Mouse (Mus musculus) gastrocnemius, postnatal 14 days (tissue): ENCODE data around the gene Tmem156. TPM values are rescaled to one million over a fixed set of nuclear protein-coding genes. Genes with fewer than 3 reads are reported as not detected.

Experiments
- DNase-seq: peaks from one replicate; pipeline ENCODE4 v3.0.0; 2021; ENCODE audit warnings: mixed read lengths
- intact Hi-C: fragments of 180-260 bp; cut with DNase I; formaldehyde crosslinking; loops from one replicate; pipeline ENCODE4 v1.15.1; 2025; ENCODE audit warnings: low total_unique reads
- total RNA-seq, 2 experiments: library from RNA; stranded (reverse); gene quantifications; 2 replicates each; pipeline ENCODE4 v1.2.3; 2021

Tmem156 gene
- total RNA-seq, 2 experiments from 2014 or later = not detected

DNA sequence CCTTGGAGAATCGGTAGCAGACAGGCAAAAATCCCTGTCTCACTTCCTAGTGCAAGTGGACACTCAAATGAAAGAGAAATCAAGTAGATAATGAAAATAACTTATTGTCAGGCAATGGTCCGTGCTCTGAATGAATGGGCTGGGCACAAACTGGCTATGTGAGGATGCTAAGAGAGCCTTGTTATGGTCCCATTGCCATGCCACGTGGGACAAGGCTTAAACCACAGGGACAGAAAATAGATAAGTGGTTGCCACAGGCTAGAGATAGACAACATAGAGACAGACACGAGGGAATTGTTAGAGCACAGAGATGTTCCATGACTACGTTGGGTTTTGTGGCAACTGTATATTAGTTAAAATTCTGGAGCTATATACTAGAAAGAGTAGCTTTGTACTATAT, 9.3 kb upstream of the Tmem156 start:
- DNase-seq = no peak
- intact Hi-C loops = no loop called here

DNA sequence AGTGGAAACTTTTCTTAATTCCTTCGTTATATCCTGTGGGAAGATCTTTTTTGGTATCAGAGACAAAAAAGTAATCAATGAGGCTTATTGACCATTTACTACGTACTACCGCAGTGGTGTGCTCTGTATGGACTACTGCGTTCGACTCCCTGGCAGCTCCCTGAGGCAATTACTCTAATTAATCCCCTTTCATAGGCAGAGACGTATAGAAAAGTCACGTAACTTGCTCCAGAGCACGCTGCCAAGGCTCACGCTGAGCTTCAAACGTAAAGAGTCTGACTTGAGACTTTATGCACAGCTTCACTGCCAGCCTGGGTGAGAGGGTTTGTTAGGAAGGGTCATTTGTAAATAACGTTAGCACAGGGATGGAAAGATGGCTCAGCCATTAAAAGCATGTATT, 8.1 kb upstream of the Tmem156 start:
- no peak for DNase-seq
- intact Hi-C loops = no loop called here

DNA sequence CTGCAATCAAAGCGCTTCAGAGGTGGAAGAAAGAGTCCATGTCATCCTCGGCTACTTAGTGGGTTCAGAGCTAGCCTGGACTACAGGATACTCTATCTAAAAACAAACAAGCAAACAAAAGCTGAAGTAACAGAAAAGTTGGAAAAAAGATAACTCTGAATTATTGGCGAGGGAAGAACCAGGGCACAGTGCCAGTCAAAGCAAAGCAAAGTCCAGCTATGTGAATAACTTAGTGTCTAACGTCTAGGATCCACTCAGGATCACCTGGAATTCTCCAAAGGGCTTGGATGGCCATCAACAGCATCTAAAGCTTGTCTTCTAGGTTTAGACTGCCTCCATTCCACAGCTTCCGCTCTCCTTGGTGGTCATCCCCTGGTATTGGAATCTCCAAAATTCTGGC, 5.5 kb upstream of the Tmem156 start:
- no peak for DNase-seq

DNA sequence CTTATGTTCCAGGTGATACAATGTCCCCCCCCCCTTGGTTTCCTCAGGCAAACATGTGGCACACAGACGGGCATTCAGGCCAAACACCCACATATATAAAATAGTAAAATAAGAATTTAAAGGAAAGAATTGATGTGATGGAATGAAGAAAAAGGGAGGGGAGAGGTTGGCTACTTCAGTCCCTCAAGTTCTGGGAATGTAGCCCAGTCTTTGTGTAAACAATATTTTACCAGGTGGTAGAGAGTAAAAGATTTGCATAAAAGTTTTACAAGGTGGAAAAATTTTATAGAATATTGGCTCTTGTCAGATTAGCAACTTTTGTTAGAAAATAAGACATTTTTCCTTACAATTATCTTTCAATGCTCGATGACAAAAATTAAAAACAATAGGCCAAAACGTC, 4.9 kb upstream of the Tmem156 start:
- no peak for DNase-seq
- intact Hi-C loops = no loop called here

More for the DNA sequence above, 5.5 kb upstream of the Tmem156 start:
- intact Hi-C loops = no loop called here

DNA sequence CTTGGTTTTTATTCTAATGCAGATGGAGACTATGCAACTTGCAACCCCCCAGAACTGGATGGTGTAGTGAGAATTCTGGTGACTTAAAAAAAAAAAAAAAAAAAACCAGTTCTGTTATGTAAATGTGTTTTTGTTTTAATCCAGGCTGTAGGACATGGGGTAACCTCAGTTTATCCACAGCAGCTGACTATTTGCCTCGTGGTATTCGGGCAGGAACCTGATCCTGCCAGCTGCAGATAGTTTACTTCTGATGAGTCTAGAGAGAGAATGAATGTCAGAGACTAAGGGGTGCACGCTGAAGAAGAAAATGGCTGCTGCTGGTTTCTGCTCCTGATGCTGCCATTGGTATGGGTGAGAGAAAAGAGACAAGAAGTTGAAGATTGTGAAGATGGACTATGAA, 4.2 kb upstream of the Tmem156 start:
- intact Hi-C loops = no loop called here
- DNase-seq = no peak

DNA sequence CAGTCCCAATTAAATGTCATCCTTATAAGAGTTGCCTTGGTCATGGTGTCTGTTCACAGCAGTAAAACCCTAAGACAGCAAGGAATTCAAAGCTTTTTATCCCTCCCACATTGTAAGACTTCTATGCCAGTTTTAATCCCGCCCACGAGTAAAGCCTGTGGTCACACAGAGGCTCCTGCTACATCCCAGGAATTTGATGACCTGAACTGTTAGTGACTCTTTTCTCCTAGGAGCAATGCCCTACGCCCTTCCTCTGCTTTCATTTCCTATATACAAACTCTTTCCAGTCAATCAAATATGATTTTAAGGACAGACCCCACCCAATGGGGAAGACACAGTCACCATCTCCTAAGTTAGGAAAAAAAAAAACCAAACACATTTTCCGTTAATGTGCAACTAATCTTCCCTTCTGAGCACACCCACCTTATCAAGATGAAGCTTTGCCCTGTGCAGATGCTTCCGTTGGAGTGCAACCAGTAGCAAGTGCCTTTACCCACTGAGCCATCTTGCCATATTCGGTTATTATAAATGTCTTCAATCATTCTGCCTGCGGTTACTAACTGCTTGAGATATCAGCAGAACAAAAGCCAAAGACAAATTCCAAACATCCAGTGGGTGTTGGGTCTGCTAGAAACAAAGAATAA, 3.1 kb upstream of the Tmem156 start:
- intact Hi-C loops = no loop called here
- no peak for DNase-seq

DNA sequence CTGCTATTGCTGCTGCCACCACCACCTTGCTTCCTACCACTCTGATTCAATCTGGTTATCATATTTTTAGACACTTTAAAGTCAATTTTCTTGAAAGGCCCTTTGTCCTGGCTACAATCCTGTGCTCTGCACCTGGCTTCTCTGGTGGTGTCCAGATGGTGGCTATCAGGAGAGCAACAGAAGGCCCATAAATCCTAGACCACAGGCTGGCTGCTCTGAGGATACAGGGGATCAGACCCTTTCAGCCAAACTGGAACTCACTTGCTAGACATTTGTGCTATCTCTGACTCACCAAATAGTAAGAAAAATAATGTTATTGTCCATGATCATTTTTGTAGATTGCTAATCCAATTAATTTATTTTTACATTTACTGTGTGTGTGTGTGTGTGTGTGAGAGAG, 1.8 kb upstream of the Tmem156 start:
- no peak for DNase-seq
- intact Hi-C loops = no loop called here

DNA sequence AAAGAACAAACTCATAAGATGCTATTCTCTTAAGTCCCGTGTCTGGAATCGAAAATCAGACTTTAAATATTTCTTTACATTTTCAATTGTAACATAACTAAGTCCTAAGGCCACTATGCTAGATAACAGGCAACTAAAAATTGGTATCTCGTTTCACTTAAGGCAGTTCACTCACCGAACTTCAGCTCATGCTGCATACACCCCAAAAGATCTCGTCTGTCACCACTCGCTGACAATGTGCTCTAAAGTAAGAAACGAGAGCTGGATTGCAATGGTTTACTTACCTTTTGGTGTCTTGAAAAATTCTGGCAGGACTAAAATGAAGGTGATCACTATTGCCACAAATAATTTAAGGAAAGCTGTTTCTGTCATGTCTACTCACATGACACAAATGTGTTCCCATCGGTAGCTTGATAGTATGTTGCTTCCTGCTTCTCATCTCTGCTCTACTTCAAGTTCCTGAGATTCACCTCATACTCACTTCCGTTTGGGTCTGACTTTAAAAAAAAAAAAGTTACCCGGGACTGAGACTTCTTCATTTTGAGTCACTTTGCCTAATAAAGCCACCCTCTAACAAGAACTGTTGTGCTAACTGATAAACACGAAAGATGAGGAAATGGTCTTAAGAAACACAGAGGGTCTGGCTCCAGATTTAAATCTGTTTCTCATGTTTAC, 611 bp downstream of the Tmem156 start:
- intact Hi-C loops = no loop called here
- no peak for DNase-seq

DNA sequence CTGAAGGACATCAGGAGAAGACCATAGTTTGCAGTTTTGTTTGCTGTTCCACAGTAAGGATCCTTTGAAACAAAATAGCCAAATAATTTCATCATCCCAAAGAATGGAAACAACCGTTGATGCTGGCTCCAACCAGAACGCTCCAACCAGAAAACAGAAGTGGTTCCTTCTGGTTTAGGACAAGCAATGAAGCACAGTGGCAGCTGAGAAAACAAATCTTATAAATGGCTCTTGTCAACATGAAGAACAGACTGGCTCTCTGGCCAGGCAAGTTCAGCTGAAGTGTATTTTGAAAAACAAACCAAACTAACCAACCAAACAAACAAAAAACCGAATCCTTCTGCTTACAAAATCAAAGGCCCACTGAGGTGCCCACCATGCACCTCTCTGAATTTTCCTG, 2.2 kb downstream of the Tmem156 start:
- no peak for DNase-seq
- intact Hi-C loops = no loop called here

DNA sequence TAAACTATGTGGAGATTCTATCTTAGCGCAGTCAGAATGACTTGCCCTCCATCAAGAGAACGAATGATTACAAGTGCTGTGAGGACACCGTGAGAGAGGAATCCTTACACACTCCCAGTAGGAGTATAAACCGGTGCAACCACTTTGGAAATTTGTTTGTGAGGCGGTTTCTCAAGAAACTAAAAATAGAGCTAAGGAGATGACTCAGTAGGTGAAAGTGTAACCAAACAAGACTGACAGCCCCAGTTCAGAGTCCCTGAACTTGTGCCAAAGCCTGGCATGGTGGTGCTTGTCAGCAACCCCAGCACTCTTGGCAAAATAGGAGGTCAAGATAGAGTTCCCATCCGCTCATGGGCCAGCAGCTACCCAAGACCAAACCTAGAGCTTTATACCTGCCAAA, 5.4 kb downstream of the Tmem156 start:
- peak; percentile 79 for DNase-seq
- intact Hi-C loops = no loop called here

DNA sequence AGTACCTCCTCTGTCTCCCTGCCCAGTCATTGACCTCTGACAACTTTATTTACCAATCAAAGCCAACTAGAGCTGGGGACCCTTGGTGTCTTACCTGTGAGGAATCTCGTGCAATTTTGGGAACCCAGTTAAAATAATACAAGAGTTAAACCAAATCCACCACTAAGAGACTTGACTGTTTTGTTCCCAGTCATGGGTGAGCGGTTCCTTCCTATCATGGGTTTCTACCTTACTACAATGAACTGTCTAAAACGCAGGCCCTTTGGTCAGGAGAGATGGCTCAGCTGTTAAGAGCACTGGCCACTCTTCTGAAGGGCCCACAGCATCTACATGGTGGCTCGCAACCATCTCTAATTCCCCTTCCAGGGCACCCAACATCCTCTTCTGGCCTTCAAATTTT, 10.1 kb downstream of the Tmem156 start:
- no peak for DNase-seq
- intact Hi-C loops = no loop called here

DNA sequence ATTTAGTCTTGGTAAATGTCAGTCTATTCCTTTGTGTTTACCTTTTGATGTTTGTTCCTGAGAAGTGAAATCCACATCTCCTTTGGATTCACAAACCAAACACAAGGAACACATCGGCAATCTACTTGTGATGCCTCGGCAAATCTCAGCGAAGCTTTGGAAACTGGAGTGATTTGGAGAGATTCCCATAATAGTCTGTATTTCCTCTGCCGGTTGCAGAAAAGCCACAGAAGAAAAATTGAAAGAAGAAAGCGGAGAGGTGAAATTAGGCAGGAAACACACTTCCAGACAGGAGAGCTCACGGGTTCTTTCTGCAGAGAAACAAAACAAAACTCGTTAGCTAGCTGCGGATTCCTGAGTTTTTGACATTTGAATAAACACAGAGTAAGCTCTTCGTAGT, 12.1 kb downstream of the Tmem156 start:
- intact Hi-C loops = loop anchor here (10.0 kb wide), 1 partner anchor 125 kb away; no protein-coding TSS in a partner anchor
- DNase-seq = no peak

DNA sequence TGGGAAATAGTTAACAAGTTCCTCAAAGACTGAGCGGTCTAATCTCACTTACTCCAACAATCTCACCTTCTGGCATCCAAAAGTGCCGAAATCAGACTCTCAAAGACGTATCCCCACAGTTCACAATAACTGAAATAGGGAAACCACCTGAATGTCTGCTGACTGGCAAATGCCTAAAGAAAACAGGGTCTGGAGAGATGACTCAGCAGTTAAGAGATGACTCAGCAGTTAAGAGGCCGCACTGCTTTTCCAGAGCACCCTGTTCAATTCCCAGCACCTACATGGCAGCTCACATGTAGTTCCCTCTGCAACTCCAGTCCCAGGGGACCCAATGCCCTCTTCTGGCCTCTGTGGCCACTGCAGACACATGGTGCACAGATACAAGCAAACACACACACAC, 13.9 kb downstream of the Tmem156 start:
- no peak for DNase-seq
- intact Hi-C loops = loop anchor here (10.0 kb wide), 1 partner anchor 127 kb away; no protein-coding TSS in a partner anchor

DNA sequence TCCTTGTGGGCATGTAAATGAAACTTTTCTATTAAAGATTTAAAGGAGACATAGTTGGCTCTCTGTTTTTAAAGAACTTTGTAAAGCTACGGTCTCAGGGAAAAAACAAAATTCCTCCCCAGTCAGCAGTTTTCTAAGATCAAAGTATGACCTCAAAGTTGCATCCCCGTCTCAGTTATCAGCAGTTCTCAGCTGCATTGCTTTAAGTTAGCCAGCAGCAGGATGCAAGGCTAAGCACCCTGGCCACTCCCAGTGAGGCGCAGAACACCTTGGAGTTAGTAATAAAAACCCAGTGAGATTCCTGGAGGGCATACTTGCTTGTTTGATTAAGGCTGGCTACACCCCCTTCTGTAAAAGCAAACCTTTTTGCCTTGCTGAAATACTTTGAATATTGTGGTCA, 15.2 kb downstream of the Tmem156 start:
- intact Hi-C loops = loop anchor here (10.0 kb wide), 1 partner anchor 128 kb away; no protein-coding TSS in a partner anchor
- DNase-seq = no peak

DNA sequence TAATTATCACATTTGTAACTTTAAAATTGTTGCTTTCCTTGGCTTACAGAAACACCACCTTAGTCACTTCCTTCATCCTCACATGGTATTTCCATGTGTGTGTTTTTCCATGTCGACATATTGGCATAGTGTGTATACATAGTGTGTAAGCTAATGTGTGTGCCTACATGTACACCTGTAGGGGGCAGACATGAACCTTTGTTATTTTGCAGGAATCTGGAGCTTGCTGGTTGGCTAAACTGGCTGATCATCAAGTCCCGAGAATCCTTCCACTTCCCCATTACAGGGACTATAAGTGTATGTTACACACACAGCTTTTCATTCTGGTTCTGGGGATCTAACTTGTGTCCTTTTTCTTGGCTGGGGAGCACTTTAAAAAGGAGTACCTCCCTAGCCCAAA, 15.8 kb downstream of the Tmem156 start:
- intact Hi-C loops = loop anchor here (10.0 kb wide), 1 partner anchor 129 kb away; no protein-coding TSS in a partner anchor
- no peak for DNase-seq

DNA sequence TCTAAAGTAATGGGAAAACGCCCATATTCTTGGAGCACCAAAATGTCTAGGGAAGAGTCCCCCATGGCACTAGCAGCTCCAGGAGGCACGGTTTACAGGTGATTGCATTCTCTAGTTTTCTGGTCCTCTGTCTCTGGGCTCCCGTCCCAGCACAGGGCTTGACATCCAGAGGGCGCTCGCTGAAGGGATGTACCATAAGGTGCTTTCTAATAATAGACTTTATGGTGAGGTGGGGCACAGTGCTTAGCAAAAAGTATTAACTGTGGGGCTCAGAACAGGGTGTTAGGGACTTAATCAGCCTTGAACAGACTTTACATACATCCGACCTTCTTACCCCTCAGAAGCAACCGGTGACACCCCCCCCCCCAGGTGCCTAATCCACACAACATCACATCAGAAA, 17.2 kb downstream of the Tmem156 start:
- intact Hi-C loops = loop anchor here (10.0 kb wide), 1 partner anchor 130 kb away; no protein-coding TSS in a partner anchor
- peak; percentile 14 for DNase-seq

DNA sequence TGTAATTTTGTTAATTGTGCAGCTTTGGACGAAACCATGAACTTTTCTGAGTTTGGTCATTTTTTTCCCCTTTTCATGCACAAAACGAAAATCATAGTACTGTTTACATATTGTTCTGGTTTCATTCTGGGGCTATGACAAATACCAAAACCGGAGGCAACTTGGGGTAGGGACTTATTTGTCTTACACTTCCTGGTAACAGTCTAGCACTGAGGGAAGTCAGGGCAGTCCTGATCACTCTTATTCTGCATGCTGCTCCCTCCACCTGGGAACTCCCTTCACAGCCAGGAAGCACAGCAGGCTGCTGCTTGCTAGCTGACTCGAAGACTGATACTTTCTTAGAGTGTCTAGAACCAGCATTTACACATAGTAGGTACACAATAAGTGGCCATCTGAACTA, 18.7 kb downstream of the Tmem156 start:
- intact Hi-C loops = loop anchor here (10.0 kb wide), 1 partner anchor 132 kb away; no protein-coding TSS in a partner anchor
- no peak for DNase-seq

DNA sequence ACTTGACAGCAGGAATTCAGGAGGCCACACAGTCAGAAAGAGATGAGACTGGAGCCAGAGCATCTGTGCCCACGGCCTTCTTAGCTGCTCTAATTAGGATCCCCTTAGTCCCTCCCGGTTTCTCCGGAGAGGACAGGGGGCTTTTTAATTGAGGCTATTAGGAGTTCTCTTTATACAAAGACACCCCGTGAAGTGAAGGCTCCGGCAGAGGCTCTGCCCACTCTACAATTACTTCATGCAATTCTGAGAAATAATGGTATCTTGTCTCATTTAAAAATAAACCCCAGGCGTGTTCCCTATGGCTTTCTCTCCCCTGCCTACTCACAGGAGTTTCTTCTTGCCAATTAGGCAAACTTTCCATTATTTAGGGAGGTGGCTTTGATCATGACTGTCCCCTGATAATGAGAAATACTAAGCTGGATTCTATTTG, 20.2 kb downstream of the Tmem156 start:
- intact Hi-C loops = loop anchor here (10.0 kb wide), 1 partner anchor 133 kb away; no protein-coding TSS in a partner anchor
- no peak for DNase-seq

DNA sequence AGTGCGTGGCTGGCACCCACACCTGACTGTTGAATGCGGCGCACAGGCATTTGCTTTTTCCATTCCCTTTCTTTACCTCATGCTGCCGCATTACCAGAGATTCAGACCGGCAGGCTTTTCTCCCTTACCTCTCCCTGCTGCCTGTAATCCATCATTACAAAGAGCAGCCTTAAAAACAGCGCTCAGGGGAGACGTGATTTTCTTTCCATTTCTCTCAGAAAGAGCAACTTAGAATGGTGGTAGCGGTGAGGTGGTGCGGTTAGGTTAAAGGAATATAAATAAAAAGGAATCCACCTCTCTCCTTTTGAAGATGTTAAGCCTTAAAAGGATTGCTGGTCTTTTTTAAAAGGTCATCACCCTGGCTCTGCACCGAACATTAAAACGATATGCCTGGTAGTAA, 22.1 kb downstream of the Tmem156 start:
- DNase-seq = no peak
- intact Hi-C loops = loop anchor here (10.0 kb wide), 1 partner anchor 135 kb away; no protein-coding TSS in a partner anchor

DNA sequence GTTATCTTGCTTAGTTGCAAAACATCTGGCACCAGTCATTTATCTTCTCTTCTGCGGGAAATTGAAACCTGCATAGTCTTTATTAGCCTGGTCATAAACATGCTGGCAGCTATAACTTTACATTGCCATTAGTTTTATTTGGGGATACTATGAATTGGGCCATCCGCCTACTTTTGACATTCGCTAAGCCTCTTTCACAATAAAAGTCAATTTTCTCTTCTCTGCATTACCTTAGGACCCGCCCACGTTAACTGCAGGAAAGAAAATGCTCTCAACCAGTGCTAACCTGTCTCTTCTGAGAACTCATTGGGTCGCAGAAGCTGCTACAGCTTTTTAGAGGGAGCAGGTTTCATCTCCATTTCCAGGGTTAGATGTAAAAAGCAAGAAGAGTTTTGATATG, 23.8 kb downstream of the Tmem156 start:
- intact Hi-C loops = no loop called here
- DNase-seq = no peak

DNA sequence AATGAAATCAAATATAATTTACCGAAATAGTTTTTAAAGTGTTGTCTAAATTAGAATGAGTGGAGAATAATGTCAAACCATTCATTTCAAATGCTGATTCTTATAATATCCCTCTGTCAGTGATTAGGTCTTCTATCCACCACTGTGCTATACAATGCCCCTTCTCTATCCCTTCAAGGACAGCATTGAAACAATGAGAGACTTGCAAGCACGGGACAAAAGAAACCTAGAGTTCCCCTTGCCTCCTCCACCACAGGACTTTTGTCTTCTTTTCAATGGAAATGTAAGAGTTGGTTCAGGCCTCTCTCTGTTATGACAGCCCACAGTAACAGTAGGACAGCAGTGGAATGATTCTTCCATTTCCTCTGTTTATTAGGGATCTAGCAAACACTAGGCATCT, 28.7 kb downstream of the Tmem156 start:
- intact Hi-C loops = no loop called here
- no peak for DNase-seq
